Mouse (Mus musculus) splenic B cell, adult 2 months (primary cell): ENCODE measurements at regions not wholly inside any gene's neighbourhood (a gene's known extent, or its start where the extent isn't known, plus 50 kb on each side); places are given as distances from the start of the nearest gene placed in this dataset.
"Not testable (repeated sequence)": the region's sequence is repeated elsewhere in the genome, so short reads cannot be mapped to it uniquely, and the experiment has no call there.

Experiments used
- DNase-seq: peaks from one replicate; pipeline ENCODE4 v3.0.0-alpha.2; 2011; ENCODE audit warnings: low read depth, low spot score
- H3K27me3 ChIP-seq: 2 replicates; pipeline ENCODE4 v1.6.1; 2012; ENCODE audit warnings: mild to moderate bottlenecking, low read length, moderate library complexity, mixed read lengths; ENCODE audit not compliant: control insufficient read depth, poor library complexity, insufficient read depth, severe bottlenecking
- H3K36me3 ChIP-seq: 2 replicates; pipeline ENCODE4 v1.6.1; 2012; ENCODE audit warnings: mild to moderate bottlenecking, low read length, moderate library complexity, mixed read lengths; ENCODE audit not compliant: control insufficient read depth, poor library complexity, insufficient read depth, severe bottlenecking

- not testable (repeated sequence) for DNase-seq
Observed at GRCm38 (mm10) chr8:71823655-71824622, 57.9 kb upstream of the Zfp709 start.

GRCm38 (mm10) chr8:71822749-71823148, 59.1 kb upstream of the Zfp709 start:
- H3K36me3 ChIP-seq, DNase-seq, H3K27me3 ChIP-seq: not testable (repeated sequence)

More at GRCm38 (mm10) chr8:71823655-71824622, 57.9 kb upstream of the Zfp709 start:
- H3K27me3 ChIP-seq, H3K36me3 ChIP-seq: not testable (repeated sequence)

GRCm38 (mm10) chr8:71819936-71820335, 61.9 kb upstream of the Zfp709 start:
- DNase-seq, H3K36me3 ChIP-seq, H3K27me3 ChIP-seq: not testable (repeated sequence)

- not testable (repeated sequence) for DNase-seq, H3K36me3 ChIP-seq, H3K27me3 ChIP-seq
Observed at GRCm38 (mm10) chr8:71819381-71819780, 62.4 kb upstream of the Zfp709 start.

GRCm38 (mm10) chr8:71816272-71817034, 65.4 kb upstream of the Zfp709 start:
- H3K36me3 ChIP-seq, H3K27me3 ChIP-seq, DNase-seq: not testable (repeated sequence)

GRCm38 (mm10) chr8:71815813-71816212, 66.0 kb upstream of the Zfp709 start:
- not testable (repeated sequence) for H3K27me3 ChIP-seq, DNase-seq, H3K36me3 ChIP-seq

- DNase-seq, H3K36me3 ChIP-seq, H3K27me3 ChIP-seq: not testable (repeated sequence)
Observed at GRCm38 (mm10) chr8:71814740-71815514, 66.9 kb upstream of the Zfp709 start.

GRCm38 (mm10) chr8:71813889-71814288, 67.9 kb upstream of the Zfp709 start:
- not testable (repeated sequence) for H3K36me3 ChIP-seq, H3K27me3 ChIP-seq
- peak; percentile 1 for DNase-seq

GRCm38 (mm10) chr8:71813239-71813638, 68.6 kb upstream of the Zfp709 start:
- DNase-seq, result peak; percentile 3
- H3K36me3 ChIP-seq, H3K27me3 ChIP-seq: not testable (repeated sequence)

GRCm38 (mm10) chr8:71807788-71808187, 74.0 kb upstream of the Zfp709 start:
- not testable (repeated sequence) for H3K36me3 ChIP-seq, H3K27me3 ChIP-seq, DNase-seq

- not testable (repeated sequence) for DNase-seq, H3K27me3 ChIP-seq, H3K36me3 ChIP-seq
Observed at GRCm38 (mm10) chr8:71804586-71804985, 77.2 kb upstream of the Zfp709 start.

- H3K27me3 ChIP-seq, H3K36me3 ChIP-seq, DNase-seq: not testable (repeated sequence)
Observed at GRCm38 (mm10) chr8:71802226-71802625, 76.7 kb upstream of the Fcho1 start.

GRCm38 (mm10) chr8:71789031-71789460, 63.5 kb upstream of the Fcho1 start:
- H3K36me3 ChIP-seq, H3K27me3 ChIP-seq, DNase-seq: not testable (repeated sequence)

GRCm38 (mm10) chr8:71780624-71781023, 55.1 kb upstream of the Fcho1 start:
- H3K27me3 ChIP-seq, H3K36me3 ChIP-seq: not testable (repeated sequence)
- DNase-seq, result peak; percentile 13
